Mouse (Mus musculus) stomach, postnatal 0 days (tissue): Measurements from ENCODE around the gene Ntm.

Source experiments
- CTCF ChIP-seq: IDR thresholded peaks from 2 replicates; pipeline ENCODE4 v1.5.1; 2016; ENCODE audit warnings: antibody characterized with exemption, low read depth, mild to moderate bottlenecking, moderate library complexity
- EP300 ChIP-seq: optimal IDR thresholded peaks from 2 replicates; pipeline ENCODE3; 2016; ENCODE audit warnings: antibody characterized with exemption

DNA sequence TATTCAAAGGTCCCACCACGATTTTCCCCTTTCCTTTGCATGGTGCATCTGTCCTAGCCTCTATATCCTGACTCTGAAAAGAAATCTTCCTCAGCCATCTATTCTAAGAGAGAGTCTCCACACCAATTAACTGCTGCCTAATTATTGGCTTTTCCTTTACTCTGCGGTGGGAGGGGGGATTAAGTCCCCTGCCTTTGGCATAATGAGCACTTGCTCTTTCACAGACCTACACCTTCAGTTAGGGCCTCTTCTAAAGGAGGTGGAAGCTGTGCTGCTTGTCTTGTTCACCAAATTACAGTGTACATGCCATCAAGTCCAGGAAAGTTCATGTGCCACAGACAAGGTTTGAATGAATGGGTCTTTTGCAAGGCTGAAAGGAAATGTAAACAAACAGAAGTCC, 847.6 kb downstream of the Ntm start:
- TF ChIP-seq CTCF (no peak), EP300 (no peak)
